Mouse (Mus musculus): ENCODE measurements around the gene Ptn.

Gene Ptn

GRCm38 (mm10) chr6:36809747-36810285, at the start of gene Ptn:
TSS of gene Ptn (minus strand) at chr6:36810220.
- no peak for DNase-seq

- no peak for DNase-seq
Measured at GRCm38 (mm10) chr6:36858258-36859041, 48.4 kb upstream of the Ptn start.

- no peak for DNase-seq
Measured at GRCm38 (mm10) chr6:36857627-36858257, 47.7 kb upstream of the Ptn start.

- DNase-seq, result no peak
Measured at GRCm38 (mm10) chr6:36850422-36851129, 40.6 kb upstream of the Ptn start.

GRCm38 (mm10) chr6:36845288-36845687, 35.3 kb upstream of the Ptn start:
- no peak for DNase-seq

GRCm38 (mm10) chr6:36844258-36844657, 34.2 kb upstream of the Ptn start:
- DNase-seq, result no peak

GRCm38 (mm10) chr6:36843031-36843488, 33.0 kb upstream of the Ptn start:
- DNase-seq, result no peak

GRCm38 (mm10) chr6:36842101-36842922, 32.3 kb upstream of the Ptn start:
- no peak for DNase-seq

- DNase-seq, result no peak
Measured at GRCm38 (mm10) chr6:36841701-36842100, 31.7 kb upstream of the Ptn start.

GRCm38 (mm10) chr6:36841174-36841573, 31.2 kb upstream of the Ptn start:
- DNase-seq, result no peak

- no peak for DNase-seq
Measured at GRCm38 (mm10) chr6:36838747-36839146, 28.7 kb upstream of the Ptn start.

- no peak for DNase-seq
Measured at GRCm38 (mm10) chr6:36835351-36835750, 25.3 kb upstream of the Ptn start.

- DNase-seq, result no peak
Measured at GRCm38 (mm10) chr6:36834695-36835265, 24.8 kb upstream of the Ptn start.

GRCm38 (mm10) chr6:36832681-36833080, 22.7 kb upstream of the Ptn start:
- DNase-seq, result no peak

- no peak for DNase-seq
Measured at GRCm38 (mm10) chr6:36832207-36832606, 22.2 kb upstream of the Ptn start.

- DNase-seq, result no peak
Measured at GRCm38 (mm10) chr6:36830371-36830925, 20.4 kb upstream of the Ptn start.

- DNase-seq, result no peak
Measured at GRCm38 (mm10) chr6:36819784-36820050, 9.7 kb upstream of the Ptn start.

- DNase-seq, result no peak
Measured at GRCm38 (mm10) chr6:36819019-36819783, 9.2 kb upstream of the Ptn start.

- DNase-seq, result no peak
Measured at GRCm38 (mm10) chr6:36818281-36819018, 8.4 kb upstream of the Ptn start.

GRCm38 (mm10) chr6:36816666-36817065, 6.6 kb upstream of the Ptn start:
- no peak for DNase-seq

- DNase-seq, result no peak
Measured at GRCm38 (mm10) chr6:36815992-36816391, 6.0 kb upstream of the Ptn start.

Measured in thymus, postnatal 36 days (tissue).